Mouse (Mus musculus) G1E-ER4 (cell line): Measurements from ENCODE around the gene Trabd2b. TPM values are rescaled to one million over a fixed set of nuclear protein-coding genes. Genes with fewer than 3 reads are reported as not detected.

Experiments used
- GATA1 ChIP-seq: IDR thresholded peaks from one replicate; pipeline ENCODE4 v1.8.0; 2012; ENCODE audit warnings: low read length, inconsistent platforms
- polyA plus RNA-seq: library from polyadenylated mRNA; stranded (reverse); fragments of >175 nt; gene quantifications from 2 replicates; pipeline ENCODE4 v1.2.3, GENCODE M21; 2012

Gene Trabd2b
- not detected in 2 replicates for polyA plus RNA-seq

GRCm38 (mm10) chr4:114406355-114407101 lies at the start of gene Trabd2b:
Gene Trabd2b, plus strand, starts transcription at chr4:114406724.
- TF ChIP-seq GATA1: no peak

DNA sequence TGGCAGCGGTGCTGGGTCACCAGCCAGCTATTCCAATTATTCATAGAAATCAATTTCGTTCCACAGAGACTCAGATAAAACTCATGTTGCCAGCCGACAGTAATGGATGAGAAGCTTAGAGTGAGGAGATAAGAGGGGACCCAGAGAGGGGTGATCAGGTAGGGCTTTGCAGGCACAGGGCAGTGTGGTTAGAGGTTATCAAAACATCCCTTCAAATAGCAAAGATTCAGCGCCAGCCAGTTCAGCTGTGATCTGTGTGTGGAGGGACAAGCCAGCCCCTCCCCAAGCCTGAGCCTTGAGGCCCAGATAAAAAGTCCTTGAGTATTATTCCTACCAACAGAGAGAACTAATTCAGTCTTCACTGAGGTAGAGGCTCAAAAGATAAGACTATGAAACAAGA lies 49.1 kb upstream of the Trabd2b start:
- no peak for TF ChIP-seq GATA1

DNA sequence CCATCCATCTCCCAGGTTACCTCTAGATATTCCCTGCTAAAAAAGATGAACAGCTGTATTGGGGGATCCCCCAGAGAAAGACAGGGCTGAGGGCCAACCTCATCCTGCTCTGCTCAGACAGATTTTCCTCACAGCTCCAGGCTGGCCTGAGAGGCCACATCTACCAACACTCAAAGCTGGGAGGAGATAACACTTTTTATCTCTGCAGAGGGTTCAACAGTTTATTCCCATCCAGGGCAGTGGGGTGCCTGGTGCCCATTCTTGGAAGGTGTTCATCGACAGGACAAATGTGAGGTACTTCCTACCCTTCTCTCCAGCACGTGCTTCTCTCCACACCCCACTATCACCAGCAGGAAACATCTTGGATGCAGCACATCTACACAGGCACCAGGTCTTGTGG lies 47.6 kb upstream of the Trabd2b start:
- TF ChIP-seq GATA1: no peak

- no peak for TF ChIP-seq GATA1
Measured at GRCm38 (mm10) chr4:114359818-114360217, 46.7 kb upstream of the Trabd2b start.

GRCm38 (mm10) chr4:114361336-114361735 lies 45.2 kb upstream of the Trabd2b start:
- TF ChIP-seq GATA1: no peak

GRCm38 (mm10) chr4:114365000-114365399 lies 41.5 kb upstream of the Trabd2b start:
- TF ChIP-seq GATA1: no peak

DNA sequence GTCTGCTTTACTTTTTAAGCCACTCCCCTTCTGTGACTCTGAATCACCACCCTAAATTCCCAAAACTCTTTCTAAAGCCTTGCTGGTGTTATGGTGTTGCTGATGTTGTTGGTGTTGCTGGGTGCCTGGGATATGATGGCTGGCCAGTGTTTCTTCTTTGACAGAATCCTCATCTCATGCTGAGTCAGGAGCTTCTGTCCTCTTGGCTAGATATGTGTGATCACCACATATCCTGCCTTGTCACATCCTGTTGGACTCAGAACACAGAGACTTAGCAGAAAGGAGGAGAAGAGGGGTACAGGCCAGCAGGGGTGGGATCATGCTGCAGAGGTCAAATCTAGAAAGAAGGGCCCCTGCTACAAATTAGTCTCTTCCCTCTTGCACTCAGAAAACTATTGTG lies 40.9 kb upstream of the Trabd2b start:
- no peak for TF ChIP-seq GATA1

DNA sequence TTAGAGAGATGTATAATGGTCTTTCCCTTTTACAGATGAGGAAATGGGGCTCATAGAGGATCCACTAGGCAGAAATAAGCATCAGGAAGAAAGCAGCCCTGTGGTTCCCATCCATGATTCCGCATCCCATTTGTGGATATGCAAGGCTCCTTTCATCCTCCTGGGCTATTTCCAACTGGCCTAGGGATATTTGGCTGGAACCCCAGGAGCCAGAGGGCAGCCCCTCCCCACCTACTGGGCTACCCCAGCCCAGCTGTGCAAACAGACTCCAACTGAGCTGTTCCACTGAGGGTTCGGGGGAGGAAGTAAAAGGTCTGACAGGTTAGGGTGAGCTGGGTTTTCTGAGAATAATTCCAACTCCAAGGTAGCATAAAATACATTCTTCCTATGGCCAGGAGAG lies 39.5 kb upstream of the Trabd2b start:
- no peak for TF ChIP-seq GATA1

DNA sequence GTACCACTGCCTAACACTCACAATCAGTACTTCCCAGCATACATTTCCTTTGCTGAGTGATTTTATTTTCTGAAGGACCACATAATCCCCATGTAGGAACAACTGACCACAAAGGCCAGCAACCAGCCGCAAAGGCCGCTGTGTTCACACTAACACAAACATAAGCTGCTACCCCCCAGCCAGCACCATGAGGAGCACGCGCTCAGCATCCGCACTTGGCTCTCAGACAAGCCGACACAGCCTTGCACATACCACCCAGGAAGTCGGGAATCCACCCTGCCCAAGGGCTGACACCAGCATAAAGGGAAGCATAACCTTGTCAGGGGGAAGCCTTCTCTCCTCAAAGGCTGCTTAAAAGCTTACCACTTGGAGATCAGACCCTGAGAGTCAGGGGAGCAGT lies 38.7 kb upstream of the Trabd2b start:
- TF ChIP-seq GATA1: no peak

DNA sequence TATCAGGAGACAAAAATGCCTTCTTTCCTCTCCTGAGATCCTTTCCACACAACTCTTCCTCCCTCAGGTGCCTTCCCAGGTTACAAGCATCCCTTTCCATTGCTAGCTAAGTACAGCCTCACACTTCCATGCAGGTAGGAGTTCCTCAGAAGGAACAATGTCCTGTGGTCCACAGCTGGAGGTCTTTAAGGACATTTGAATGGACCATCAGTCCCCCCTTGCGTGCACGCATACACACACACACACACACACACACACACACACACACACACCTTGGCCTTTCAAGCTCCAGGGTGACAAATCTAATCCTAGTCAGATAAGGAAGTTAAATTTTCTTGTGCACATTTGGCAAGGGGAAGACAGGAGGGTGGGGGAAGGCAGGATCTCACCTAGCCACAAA lies 36.9 kb upstream of the Trabd2b start:
- no peak for TF ChIP-seq GATA1

GRCm38 (mm10) chr4:114370935-114371715 lies 35.4 kb upstream of the Trabd2b start:
- no peak for TF ChIP-seq GATA1

- TF ChIP-seq GATA1: no peak
Measured at GRCm38 (mm10) chr4:114372699-114373098, 33.8 kb upstream of the Trabd2b start.

- TF ChIP-seq GATA1: no peak
Measured at GRCm38 (mm10) chr4:114374330-114374729, 32.2 kb upstream of the Trabd2b start.

- no peak for TF ChIP-seq GATA1
Measured at GRCm38 (mm10) chr4:114377531-114377930, 29.0 kb upstream of the Trabd2b start.

DNA sequence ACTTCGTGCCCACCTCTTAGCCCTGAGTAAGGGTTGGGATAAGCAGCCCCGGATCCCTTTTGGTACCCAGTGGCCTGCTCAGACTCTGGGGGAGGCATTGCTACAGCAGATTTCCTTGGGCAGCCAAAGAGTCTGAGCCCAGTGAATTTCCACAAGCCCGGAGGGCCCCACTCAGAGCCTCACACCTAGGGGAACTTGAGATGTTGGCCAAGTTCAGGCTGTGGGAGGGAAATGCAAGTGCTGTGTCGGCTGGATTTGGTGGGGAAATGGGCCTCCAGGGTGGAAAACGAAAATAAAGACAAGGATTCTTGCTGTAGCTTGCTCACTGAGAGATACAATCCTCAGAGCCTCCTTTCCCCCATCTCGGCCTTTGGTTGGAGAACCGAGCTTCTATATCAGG lies 28.0 kb upstream of the Trabd2b start:
- no peak for TF ChIP-seq GATA1

GRCm38 (mm10) chr4:114379416-114379956 lies 27.0 kb upstream of the Trabd2b start:
- TF ChIP-seq GATA1: no peak
